ENCODE assay signal across 17 mouse cellular contexts in the genomic region with DNA sequence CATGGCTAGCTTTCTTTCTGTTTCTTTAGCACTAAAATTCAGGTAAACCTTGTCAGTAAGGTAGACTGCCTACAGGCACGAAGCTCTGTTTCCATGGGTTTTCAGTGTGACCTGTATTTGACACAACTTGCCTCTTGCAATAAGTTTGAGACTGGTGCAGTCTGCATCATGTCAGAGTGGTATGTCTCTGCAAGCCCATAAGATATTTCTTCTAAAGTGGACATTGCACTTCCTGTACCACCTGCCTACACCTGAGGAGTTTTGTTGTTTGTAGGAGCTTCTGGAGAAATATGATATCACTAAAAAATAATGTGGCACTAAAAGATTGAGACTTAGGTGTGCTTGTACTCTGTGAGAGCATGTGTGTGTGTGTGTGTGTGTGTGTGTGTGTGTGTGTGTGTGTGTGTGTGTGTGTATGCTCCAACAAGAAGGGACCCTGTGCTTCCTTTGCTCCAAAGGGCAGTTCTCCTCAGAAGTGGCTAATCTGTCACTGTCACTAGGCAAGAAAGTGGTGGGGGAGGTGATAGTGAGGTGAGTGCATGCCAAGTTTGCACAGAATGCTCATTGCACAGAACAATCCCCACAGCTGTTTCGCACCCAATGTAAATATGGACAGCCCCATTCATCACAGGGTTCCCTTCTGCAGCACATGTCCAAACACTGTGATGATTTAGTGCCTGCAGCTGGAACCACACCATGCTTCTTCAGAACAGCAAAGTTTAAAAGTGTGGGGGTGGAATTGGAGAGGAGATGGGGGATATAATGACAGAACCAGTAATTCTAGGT.
DNase-seq lines count a peak whose midpoint lies in the region; ATAC-seq and TF ChIP-seq lines count a peak whose summit lies in the region.
"Had no signal": no experiment of that assay in that cellular context is flagged by ENCODE, and none has a peak within 500 bp of the region (broad histone marks: within the 10 kb centered on the region; RNA-seq: fewer than 3 reads in every experiment).

No protein-coding gene starts in this region.

- H3K27me3 ChIP-seq in hindbrain, embryonic 13.5 days: no peaks in the 10 kb centered on the region
- H3K27me3 ChIP-seq in forebrain, postnatal 0 days (ENCODE audit: insufficient read depth, low read length): no peaks in the 10 kb centered on the region
- H3K27me3 ChIP-seq: embryonic facial prominence, embryonic 13.5 days; midbrain, embryonic 13.5 days; Patski had no signal

- H3K4me3 ChIP-seq in hindbrain, embryonic 13.5 days: no peak overlapping the region
- no peak overlapping the region for H3K4me3 ChIP-seq in forebrain, postnatal 0 days (ENCODE audit: low read depth, low read length)
- H3K4me3 ChIP-seq: embryonic facial prominence, embryonic 13.5 days; midbrain, embryonic 13.5 days had no signal

- no peak overlapping the region for H3K9ac ChIP-seq in hindbrain, embryonic 13.5 days
- H3K9ac ChIP-seq in forebrain, postnatal 0 days: no peak overlapping the region
- H3K9ac ChIP-seq: embryonic facial prominence, embryonic 13.5 days; midbrain, embryonic 13.5 days had no signal

- H3K27ac ChIP-seq in hindbrain, embryonic 13.5 days: no peak overlapping the region
- H3K27ac ChIP-seq in forebrain, postnatal 0 days (ENCODE audit: low read depth, low read length): no peak overlapping the region
- H3K27ac ChIP-seq: embryonic facial prominence, embryonic 13.5 days; midbrain, embryonic 13.5 days had no signal

- TF ChIP-seq CTCF in forebrain, postnatal 0 days (IDR thresholded peaks at IDR 0.05; ENCODE audit: low read depth): no peak

- 62% methylated on average over 2 of the region's 2 CpGs for WGBS in hindbrain, embryonic 13.5 days
- WGBS in forebrain, postnatal 0 days: 79% methylated on average over 2 of the region's 2 CpGs

- no peaks in the 10 kb centered on the region for H3K4me1 ChIP-seq in hindbrain, embryonic 13.5 days (replicated peaks)
- no peaks in the 10 kb centered on the region for H3K4me1 ChIP-seq in forebrain, postnatal 0 days (ENCODE audit: insufficient read depth)
- H3K4me1 ChIP-seq: embryonic facial prominence, embryonic 13.5 days; midbrain, embryonic 13.5 days had no signal

- peak; percentile 73 for ATAC-seq in hindbrain, embryonic 13.5 days (ENCODE audit: low FRiP score)
- no peak for ATAC-seq in forebrain, postnatal 0 days
- ATAC-seq: forebrain, embryonic 14.5 days; lung, postnatal 0 days; midbrain, embryonic 13.5 days; Patski had no signal

- no peaks in the 10 kb centered on the region for H3K36me3 ChIP-seq in hindbrain, embryonic 13.5 days
- H3K36me3 ChIP-seq in forebrain, postnatal 0 days (ENCODE audit: insufficient read depth): no peaks in the 10 kb centered on the region
- H3K36me3 ChIP-seq: embryonic facial prominence, embryonic 13.5 days; midbrain, embryonic 13.5 days had no signal

- no peak overlapping the region for H3K4me2 ChIP-seq in hindbrain, embryonic 13.5 days
- H3K4me2 ChIP-seq in forebrain, postnatal 0 days (ENCODE audit: low read depth): no peak overlapping the region
- H3K4me2 ChIP-seq: embryonic facial prominence, embryonic 13.5 days; midbrain, embryonic 13.5 days had no signal

- DNase-seq in kidney, postnatal 10 days: peak; percentile 17
- no peak for DNase-seq in kidney, postnatal 25 days
- DNase-seq in embryo, embryonic 10.5 days (ENCODE audit: low spot score): peak; percentile 59
- DNase-seq in mesoderm, embryonic 11.5 days (ENCODE audit: low read depth, low spot score): peak; percentile 78
- DNase-seq in forebrain, postnatal 0 days: no peak
- DNase-seq in ovary, postnatal 10 days (ENCODE audit: low spot score): no peak
- DNase-seq: adrenal gland, postnatal 14 days; cerebellum, adult 18-20 months; heart, adult 11 months; heart, postnatal 36 days; thymus, adult 18-20 months had no signal

- H3K9me3 ChIP-seq in hindbrain, embryonic 13.5 days: no peaks in the 10 kb centered on the region
- H3K9me3 ChIP-seq in forebrain, postnatal 0 days (ENCODE audit: low read length): no peaks in the 10 kb centered on the region
- H3K9me3 ChIP-seq: embryonic facial prominence, embryonic 13.5 days; midbrain, embryonic 13.5 days had no signal

Comparison
In these comparisons a context has a peak if more than half of its experiments do, and no peak if none do; other contexts are left out.
1. DNase-seq: peak in kidney, postnatal 10 days (single experiment), embryo, embryonic 10.5 days (single experiment) and mesoderm, embryonic 11.5 days (single experiment); none in kidney, postnatal 25 days (0 of 2), forebrain, postnatal 0 days (single experiment) and ovary, postnatal 10 days (single experiment).